Mouse (Mus musculus) E14TG2a.4 (cell line): ENCODE measurements around the gene 1700001P01Rik.

ENCODE experiments used
- H3K27me3 ChIP-seq: 2 replicates; pipeline ENCODE4 v1.6.1; 2014; ENCODE audit warnings: low read length, control low read depth; ENCODE audit not compliant: insufficient read depth
- H3K36me3 ChIP-seq: 2 replicates; pipeline ENCODE4 v1.6.1; 2014; ENCODE audit warnings: low read length, control low read depth; ENCODE audit not compliant: insufficient read depth
- H3K4me1 ChIP-seq: replicated peaks from 2 replicates; pipeline ENCODE4 v1.6.1; 2014; ENCODE audit warnings: low read depth, low read length, control low read depth
- H3K4me3 ChIP-seq: replicated peaks from 2 replicates; pipeline ENCODE4 v1.5.1; 2014; ENCODE audit warnings: mild to moderate bottlenecking, low read length
- H3K9me3 ChIP-seq: 2 replicates; pipeline ENCODE4 v1.6.1; 2014; ENCODE audit warnings: low read length, control low read depth
- CTCF ChIP-seq: conservative IDR thresholded peaks from 2 replicates; pipeline ENCODE4 v1.5.1; 2014; ENCODE audit warnings: low read length
- NANOG ChIP-seq: IDR thresholded peaks from 2 replicates; pipeline ENCODE4 v1.6.1; 2014; ENCODE audit warnings: borderline replicate concordance, low read length, mixed read lengths
- POU5F1 ChIP-seq: IDR thresholded peaks from 2 replicates; pipeline ENCODE4 v1.6.1; 2014; ENCODE audit warnings: low read length, borderline replicate concordance

1700001P01Rik gene

GRCm38 (mm10) chr11:97806613-97806964 lies 30.9 kb upstream of the 1700001P01Rik start:
- Histone ChIP-seq H3K4me1 (peaks cover 98% of the 10 kb centered on the region), H3K4me3 (peak overlapping the region; percentile 76), H3K36me3 (peaks cover 64% of the 10 kb centered on the region), H3K9me3 (no peaks in the 10 kb centered on the region), H3K27me3 (no peaks in the 10 kb centered on the region)
- TF ChIP-seq NANOG: no peak
- no peak for TF ChIP-seq POU5F1
- no peak for TF ChIP-seq CTCF

GRCm38 (mm10) chr11:97805662-97806612 lies 30.2 kb upstream of the 1700001P01Rik start:
- H3K4me3 ChIP-seq: peak overlapping the region; percentile 76
- peaks cover 98% of the 10 kb centered on the region for H3K4me1 ChIP-seq
- no peaks in the 10 kb centered on the region for H3K9me3 ChIP-seq
- H3K27me3 ChIP-seq: no peaks in the 10 kb centered on the region
- TF ChIP-seq CTCF: no peak
- TF ChIP-seq POU5F1: no peak
- TF ChIP-seq NANOG: no peak
- peaks cover 64% of the 10 kb centered on the region for H3K36me3 ChIP-seq

GRCm38 (mm10) chr11:97804841-97805661 lies 29.3 kb upstream of the 1700001P01Rik start:
- TF ChIP-seq NANOG: no peak
- TF ChIP-seq POU5F1: no peak
- no peak for TF ChIP-seq CTCF
- peak overlapping the region; percentile 76 for H3K4me3 ChIP-seq
- peaks cover 55% of the 10 kb centered on the region for H3K36me3 ChIP-seq
- H3K4me1 ChIP-seq: peaks cover 94% of the 10 kb centered on the region
- H3K27me3 ChIP-seq: no peaks in the 10 kb centered on the region
- H3K9me3 ChIP-seq: no peaks in the 10 kb centered on the region

GRCm38 (mm10) chr11:97803847-97804246 lies 28.1 kb upstream of the 1700001P01Rik start:
- Histone ChIP-seq H3K27me3 (no peaks in the 10 kb centered on the region), H3K4me1 (peaks cover 82% of the 10 kb centered on the region), H3K4me3 (peak overlapping the region; percentile 65), H3K9me3 (no peaks in the 10 kb centered on the region), H3K36me3 (peaks cover 43% of the 10 kb centered on the region)
- TF ChIP-seq CTCF (no peak), NANOG (no peak), POU5F1 (no peak)

GRCm38 (mm10) chr11:97802495-97802894 lies 26.8 kb upstream of the 1700001P01Rik start:
- TF ChIP-seq CTCF (no peak), POU5F1 (no peak), NANOG (no peak)
- H3K4me3 ChIP-seq: peak overlapping the region; percentile 98
- H3K4me1 ChIP-seq: peaks cover 79% of the 10 kb centered on the region
- no peaks in the 10 kb centered on the region for H3K9me3 ChIP-seq
- no peaks in the 10 kb centered on the region for H3K27me3 ChIP-seq
- peaks cover 29% of the 10 kb centered on the region for H3K36me3 ChIP-seq

- peaks cover 77% of the 10 kb centered on the region for H3K4me1 ChIP-seq
- peak overlapping the region; percentile 98 for H3K4me3 ChIP-seq
- H3K9me3 ChIP-seq: no peaks in the 10 kb centered on the region
- H3K27me3 ChIP-seq: no peaks in the 10 kb centered on the region
- TF ChIP-seq POU5F1: no peak
- TF ChIP-seq CTCF: no peak
- TF ChIP-seq NANOG: no peak
- H3K36me3 ChIP-seq: peaks cover 25% of the 10 kb centered on the region
These were observed 26.4 kb upstream of the 1700001P01Rik start for GRCm38 (mm10) chr11:97802194-97802470.

GRCm38 (mm10) chr11:97801409-97802193 lies 25.9 kb upstream of the 1700001P01Rik start:
- Histone ChIP-seq H3K27me3 (no peaks in the 10 kb centered on the region), H3K36me3 (peaks cover 20% of the 10 kb centered on the region), H3K4me3 (peak overlapping the region; percentile 98), H3K4me1 (peaks cover 75% of the 10 kb centered on the region), H3K9me3 (no peaks in the 10 kb centered on the region)
- TF ChIP-seq NANOG (peak; percentile 25; the same call in 1 of the 2 replicates), CTCF (peak; percentile 45), POU5F1 (no peak)

GRCm38 (mm10) chr11:97800691-97801408 lies 25.1 kb upstream of the 1700001P01Rik start:
- peak overlapping the region; percentile 98 for H3K4me3 ChIP-seq
- no peaks in the 10 kb centered on the region for H3K27me3 ChIP-seq
- peaks cover 70% of the 10 kb centered on the region for H3K4me1 ChIP-seq
- H3K9me3 ChIP-seq: no peaks in the 10 kb centered on the region
- TF ChIP-seq POU5F1: no peak
- TF ChIP-seq CTCF: no peak
- TF ChIP-seq NANOG: no peak
- peaks cover 16% of the 10 kb centered on the region for H3K36me3 ChIP-seq
